Mouse (Mus musculus) C2C12 (cell line): ENCODE measurements around the gene Mroh2a. TPM values are rescaled to one million over a fixed set of nuclear protein-coding genes. Genes with fewer than 3 reads are reported as not detected.

Experiments
- H3K27me3 ChIP-seq: one replicate; pipeline ENCODE4 v1.6.1; 2011; ENCODE audit not compliant: control insufficient read depth, insufficient read depth, insufficient read length
- H3K36me3 ChIP-seq: one replicate; pipeline ENCODE4 v1.6.1; 2011; ENCODE audit not compliant: control insufficient read depth, insufficient read depth
- H3K4me3 ChIP-seq: one replicate; pipeline ENCODE4 v1.5.1; 2011; ENCODE audit warnings: mild to moderate bottlenecking, control low read depth; ENCODE audit not compliant: poor library complexity, insufficient read depth, severe bottlenecking
- H3K79me2 ChIP-seq: one replicate; pipeline ENCODE4 v1.6.1; 2011; ENCODE audit not compliant: control insufficient read depth, insufficient read depth
- H3K79me3 ChIP-seq: one replicate; pipeline ENCODE4 v1.6.1; 2011; ENCODE audit warnings: low read depth, control low read depth
- H3ac ChIP-seq: one replicate; pipeline ENCODE3; 2011; ENCODE audit warnings: low read depth; ENCODE audit not compliant: control insufficient read depth, insufficient read length
- CEBPB ChIP-seq: IDR thresholded peaks from one replicate; pipeline ENCODE4 v1.6.1; 2011; ENCODE audit warnings: low read depth, mild to moderate bottlenecking, control low read depth, moderate library complexity
- CTCF ChIP-seq: IDR thresholded peaks from one replicate; pipeline ENCODE4 v1.5.1; 2011; ENCODE audit not compliant: control insufficient read depth, insufficient read depth, insufficient read length
- FOSL1 ChIP-seq: IDR thresholded peaks from one replicate; pipeline ENCODE4 v1.8.0; 2011; ENCODE audit warnings: mild to moderate bottlenecking, low read length; ENCODE audit not compliant: poor library complexity, insufficient read depth, severe bottlenecking
- MAX ChIP-seq: IDR thresholded peaks from one replicate; pipeline ENCODE4 v1.6.1; 2011; ENCODE audit warnings: mild to moderate bottlenecking, control low read depth
- MYOD1 ChIP-seq: IDR thresholded peaks from one replicate; pipeline ENCODE4 v1.6.1; 2011; ENCODE audit warnings: low read depth; ENCODE audit not compliant: control insufficient read depth, insufficient read length
- MYOG ChIP-seq: IDR thresholded peaks from one replicate; pipeline ENCODE4 v1.6.1; 2011; ENCODE audit not compliant: control insufficient read depth, insufficient read length; ENCODE audit errors: extremely low read depth
- USF1 ChIP-seq: IDR thresholded peaks from one replicate; pipeline ENCODE4 v1.6.1; 2011; ENCODE audit warnings: low read depth, mild to moderate bottlenecking, control low read depth, moderate library complexity
- polyA plus RNA-seq: library from polyadenylated mRNA; unstranded; fragments of >200 nt; fragmentation: generic; extraction: Trizol; gene quantifications from one replicate; pipeline ENCODE4 v1.2.1, GENCODE M21; 2012; ENCODE audit warnings: missing spikeins

Gene Mroh2a
- polyA plus RNA-seq, 1 experiment, result 0.69 TPM

DNA sequence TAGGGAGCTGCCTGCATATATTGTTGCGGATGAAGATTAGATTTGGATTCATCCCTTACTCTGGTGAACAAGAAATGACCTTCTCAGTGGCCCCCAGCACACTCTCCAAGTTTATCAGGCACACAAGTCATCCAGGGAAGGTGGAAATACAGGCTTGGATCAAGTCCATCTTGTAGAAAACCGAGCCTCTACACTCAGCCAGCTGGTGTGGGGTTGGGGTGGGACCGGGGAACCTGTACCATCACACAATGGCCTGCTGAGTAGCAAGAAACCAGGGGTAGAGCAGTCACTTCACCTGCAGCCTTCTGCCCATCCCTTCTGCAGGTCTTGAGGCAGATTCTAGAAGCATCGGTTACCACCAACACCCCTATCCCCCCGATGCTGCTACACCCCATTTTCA is 7.9 kb downstream of the Mroh2a start:
- Histone ChIP-seq H3K4me3 (no peak overlapping the region), H3ac (no peak overlapping the region), H3K36me3 (no peaks in the 10 kb centered on the region), H3K79me2 (no peaks in the 10 kb centered on the region), H3K79me3 (no peaks in the 10 kb centered on the region), H3K27me3 (peaks cover 54% of the 10 kb centered on the region)
- TF ChIP-seq MYOG (no peak), USF1 (no peak)

GRCm38 (mm10) chr1:88235046-88235893 is 8.5 kb downstream of the Mroh2a start:
- H3K27me3 ChIP-seq, result peaks cover 49% of the 10 kb centered on the region
- no peak for TF ChIP-seq CEBPB
- no peak for TF ChIP-seq USF1
- no peak for TF ChIP-seq MYOD1
- TF ChIP-seq MYOG, result no peak
- TF ChIP-seq MAX, result no peak
- TF ChIP-seq FOSL1, result no peak
- no peak for TF ChIP-seq CTCF
- H3K36me3 ChIP-seq, result no peaks in the 10 kb centered on the region
- H3K4me3 ChIP-seq, result no peak overlapping the region
- H3ac ChIP-seq, result no peak overlapping the region
- no peaks in the 10 kb centered on the region for H3K79me3 ChIP-seq
- no peaks in the 10 kb centered on the region for H3K79me2 ChIP-seq

DNA sequence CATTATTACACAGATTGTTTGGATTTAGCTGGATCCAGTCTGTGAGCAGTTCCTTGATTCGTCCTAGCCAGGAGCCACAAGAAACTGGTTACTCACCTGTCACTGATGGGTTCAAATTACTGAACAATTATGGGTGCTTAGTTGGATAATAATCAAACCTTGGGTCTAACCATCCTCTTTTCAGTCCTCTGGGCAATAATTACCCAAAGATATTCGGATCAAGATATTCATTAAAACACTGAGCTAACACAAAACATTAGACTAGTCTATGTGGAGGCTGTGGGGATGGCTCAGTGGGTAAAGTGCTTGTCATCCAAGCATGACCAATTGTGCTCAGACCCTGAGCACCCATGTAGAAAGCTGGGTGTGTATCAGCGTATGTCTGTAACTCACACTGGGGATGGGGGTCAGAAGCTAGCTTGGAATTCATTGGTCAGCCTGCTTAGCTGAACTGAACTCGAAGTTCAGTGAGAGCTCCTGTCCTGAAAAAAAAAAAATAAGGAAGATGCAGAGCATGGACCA is 9.2 kb downstream of the Mroh2a start:
- Histone ChIP-seq H3ac (no peak overlapping the region), H3K4me3 (no peak overlapping the region), H3K36me3 (no peaks in the 10 kb centered on the region), H3K79me2 (no peaks in the 10 kb centered on the region), H3K79me3 (no peaks in the 10 kb centered on the region), H3K27me3 (peaks cover 45% of the 10 kb centered on the region)
- TF ChIP-seq FOSL1 (no peak), MAX (no peak), USF1 (no peak), CTCF (no peak), CEBPB (no peak), MYOD1 (no peak), MYOG (no peak)

DNA sequence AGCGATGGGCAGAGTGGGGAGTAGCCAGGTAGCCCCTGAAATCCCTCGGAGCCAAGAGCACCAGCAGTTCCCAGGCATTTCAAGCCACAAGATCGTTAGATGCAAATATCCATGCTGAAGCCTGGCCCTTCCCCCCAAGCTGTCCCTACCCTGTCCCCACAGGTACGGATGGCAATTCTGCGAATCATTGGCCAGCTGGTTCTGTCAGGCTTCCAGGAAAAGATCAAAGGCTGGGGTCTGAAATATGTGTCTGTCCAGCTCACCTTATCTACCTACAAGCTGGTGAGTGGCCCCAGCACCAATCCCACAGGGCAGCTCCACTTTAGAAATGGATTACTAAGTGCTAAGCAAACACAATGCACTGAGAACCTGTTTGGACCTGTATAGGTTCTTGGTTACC is 10.5 kb downstream of the Mroh2a start:
- H3K4me3 ChIP-seq, result no peak overlapping the region
- H3K79me2 ChIP-seq, result no peaks in the 10 kb centered on the region
- H3ac ChIP-seq, result no peak overlapping the region
- H3K79me3 ChIP-seq, result no peaks in the 10 kb centered on the region
- no peaks in the 10 kb centered on the region for H3K36me3 ChIP-seq
- TF ChIP-seq MYOG (no peak), MYOD1 (no peak), USF1 (no peak), MAX (no peak), FOSL1 (no peak), CEBPB (no peak), CTCF (no peak)
- peaks cover 39% of the 10 kb centered on the region for H3K27me3 ChIP-seq

GRCm38 (mm10) chr1:88238771-88239170 is 12.0 kb downstream of the Mroh2a start:
- H3K36me3 ChIP-seq, result no peaks in the 10 kb centered on the region
- no peaks in the 10 kb centered on the region for H3K79me2 ChIP-seq
- no peak overlapping the region for H3K4me3 ChIP-seq
- no peak for TF ChIP-seq CTCF
- TF ChIP-seq MYOG, result no peak
- no peak for TF ChIP-seq MAX
- no peak for TF ChIP-seq CEBPB
- no peak for TF ChIP-seq USF1
- TF ChIP-seq MYOD1, result no peak
- H3ac ChIP-seq, result no peak overlapping the region
- peaks cover 43% of the 10 kb centered on the region for H3K27me3 ChIP-seq
- no peaks in the 10 kb centered on the region for H3K79me3 ChIP-seq

DNA sequence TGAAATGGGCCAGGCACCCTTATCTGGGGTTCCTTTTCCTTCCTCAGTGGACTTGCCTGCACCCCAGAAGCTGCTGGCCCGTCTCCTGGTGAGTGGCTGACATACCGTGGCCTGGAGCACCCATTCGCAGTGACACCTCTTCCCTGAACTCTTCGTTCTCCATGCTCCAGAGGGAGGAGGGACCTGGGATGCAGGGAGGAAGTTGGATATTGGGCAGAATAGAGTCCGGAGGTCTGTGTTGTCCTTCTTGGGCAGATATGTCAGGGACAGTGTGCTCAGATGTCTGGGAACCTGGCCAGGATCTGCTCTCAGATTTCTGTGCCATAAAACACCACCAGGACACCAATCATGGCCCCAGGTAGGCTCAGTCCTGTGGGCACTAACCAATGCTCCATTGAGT is 13.3 kb downstream of the Mroh2a start:
- Histone ChIP-seq H3ac (no peak overlapping the region), H3K4me3 (no peak overlapping the region), H3K27me3 (peaks cover 36% of the 10 kb centered on the region), H3K79me3 (no peaks in the 10 kb centered on the region), H3K79me2 (no peaks in the 10 kb centered on the region), H3K36me3 (no peaks in the 10 kb centered on the region)
- no peak for TF ChIP-seq USF1
- no peak for TF ChIP-seq MYOD1
- TF ChIP-seq CEBPB, result no peak
- no peak for TF ChIP-seq MAX
- no peak for TF ChIP-seq FOSL1
- no peak for TF ChIP-seq MYOG
- no peak for TF ChIP-seq CTCF
